Mouse (Mus musculus): Measurements from ENCODE around the gene Nek6. TPM values are rescaled to one million over a fixed set of nuclear protein-coding genes. Genes with fewer than 3 reads are reported as not detected.

Nek6 gene
- polyA plus RNA-seq, 1 experiment: 173 TPM

GRCm38 (mm10) chr2:38591751-38592459 is 80.5 kb downstream of the Nek6 start:
- Histone ChIP-seq H3K4me1 (ENCODE audit: control insufficient read depth, insufficient read depth, insufficient read length, low read length) (peaks cover 2% of the 10 kb centered on the region; the same call in 1 of the 2 replicates), H3K27ac (ENCODE audit: insufficient read depth, low read depth, low read length) (no peak overlapping the region), H3K36me3 (ENCODE audit: control insufficient read depth, insufficient read depth, low read length) (peaks cover 26% of the 10 kb centered on the region), H3K27me3 (ENCODE audit: control insufficient read depth, insufficient read depth, low read length) (no peaks in the 10 kb centered on the region), H3K4me3 (ENCODE audit: low read depth, low read length) (no peak overlapping the region)
- WGBS: 34% methylated on average over 6 of the region's 6 CpGs
- TF ChIP-seq POLR2A (IDR thresholded peaks at IDR 0.05; ENCODE audit: low read depth, low read length) (no peak), CTCF (IDR thresholded peaks at IDR 0.05; ENCODE audit: extremely low read depth, insufficient read length, insufficient replicate concordance, low read depth, low read length) (peak; percentile 30; the same call in 1 of the 2 replicates)

GRCm38 (mm10) chr2:38594874-38595273 is 83.4 kb downstream of the Nek6 start:
- Histone ChIP-seq H3K27me3 (ENCODE audit: control insufficient read depth, insufficient read depth, low read length) (no peaks in the 10 kb centered on the region), H3K27ac (ENCODE audit: insufficient read depth, low read depth, low read length) (no peak overlapping the region), H3K36me3 (ENCODE audit: control insufficient read depth, insufficient read depth, low read length) (peaks cover 11% of the 10 kb centered on the region), H3K4me3 (ENCODE audit: low read depth, low read length) (no peak overlapping the region), H3K4me1 (ENCODE audit: control insufficient read depth, insufficient read depth, insufficient read length, low read length) (peaks cover 2% of the 10 kb centered on the region; the same call in 1 of the 2 replicates)
- 73% methylated on average over 7 of the region's 7 CpGs for WGBS
- TF ChIP-seq POLR2A (IDR thresholded peaks at IDR 0.05; ENCODE audit: low read depth, low read length) (no peak), CTCF (IDR thresholded peaks at IDR 0.05; ENCODE audit: extremely low read depth, insufficient read length, insufficient replicate concordance, low read depth, low read length) (no peak)

- TF ChIP-seq POLR2A (IDR thresholded peaks at IDR 0.05; ENCODE audit: low read depth, low read length): no peak
- no peak for TF ChIP-seq CTCF (IDR thresholded peaks at IDR 0.05; ENCODE audit: extremely low read depth, insufficient read length, insufficient replicate concordance, low read depth, low read length)
- 95% methylated on average over 1 of the region's 1 CpGs for WGBS
- H3K4me1 ChIP-seq (ENCODE audit: control insufficient read depth, insufficient read depth, insufficient read length, low read length): no peaks in the 10 kb centered on the region
- no peaks in the 10 kb centered on the region for H3K27me3 ChIP-seq (ENCODE audit: control insufficient read depth, insufficient read depth, low read length)
- H3K4me3 ChIP-seq (ENCODE audit: low read depth, low read length): no peak overlapping the region
- H3K27ac ChIP-seq (ENCODE audit: insufficient read depth, low read depth, low read length): no peak overlapping the region
- H3K36me3 ChIP-seq (ENCODE audit: control insufficient read depth, insufficient read depth, low read length): peaks cover 9% of the 10 kb centered on the region
These were observed 86.5 kb downstream of the Nek6 start for GRCm38 (mm10) chr2:38597896-38598295.

- WGBS: 91% methylated on average over 2 of the region's 2 CpGs
- Histone ChIP-seq H3K27me3 (ENCODE audit: control insufficient read depth, insufficient read depth, low read length) (no peaks in the 10 kb centered on the region), H3K36me3 (ENCODE audit: control insufficient read depth, insufficient read depth, low read length) (peaks cover 9% of the 10 kb centered on the region), H3K4me1 (ENCODE audit: control insufficient read depth, insufficient read depth, insufficient read length, low read length) (no peaks in the 10 kb centered on the region), H3K27ac (ENCODE audit: insufficient read depth, low read depth, low read length) (no peak overlapping the region), H3K4me3 (ENCODE audit: low read depth, low read length) (no peak overlapping the region)
- no peak for TF ChIP-seq POLR2A (IDR thresholded peaks at IDR 0.05; ENCODE audit: low read depth, low read length)
- TF ChIP-seq CTCF (IDR thresholded peaks at IDR 0.05; ENCODE audit: extremely low read depth, insufficient read length, insufficient replicate concordance, low read depth, low read length): no peak
These were observed 87.0 kb downstream of the Nek6 start for GRCm38 (mm10) chr2:38598395-38598794.

- Histone ChIP-seq H3K4me1 (ENCODE audit: control insufficient read depth, insufficient read depth, insufficient read length, low read length) (no peaks in the 10 kb centered on the region), H3K4me3 (ENCODE audit: low read depth, low read length) (no peak overlapping the region), H3K27ac (ENCODE audit: insufficient read depth, low read depth, low read length) (no peak overlapping the region), H3K27me3 (ENCODE audit: control insufficient read depth, insufficient read depth, low read length) (no peaks in the 10 kb centered on the region), H3K36me3 (ENCODE audit: control insufficient read depth, insufficient read depth, low read length) (peaks cover 10% of the 10 kb centered on the region)
- TF ChIP-seq CTCF (IDR thresholded peaks at IDR 0.05; ENCODE audit: extremely low read depth, insufficient read length, insufficient replicate concordance, low read depth, low read length): no peak
- TF ChIP-seq POLR2A (IDR thresholded peaks at IDR 0.05; ENCODE audit: low read depth, low read length): no peak
These were observed 89.4 kb downstream of the Nek6 start for GRCm38 (mm10) chr2:38600842-38601241.

GRCm38 (mm10) chr2:38607716-38608115 is 96.3 kb downstream of the Nek6 start:
- H3K4me1 ChIP-seq (ENCODE audit: control insufficient read depth, insufficient read depth, insufficient read length, low read length): no peaks in the 10 kb centered on the region
- H3K4me3 ChIP-seq (ENCODE audit: low read depth, low read length): no peak overlapping the region
- WGBS: 72% methylated on average over 1 of the region's 1 CpGs
- no peak overlapping the region for H3K27ac ChIP-seq (ENCODE audit: insufficient read depth, low read depth, low read length)
- H3K36me3 ChIP-seq (ENCODE audit: control insufficient read depth, insufficient read depth, low read length): peaks cover 18% of the 10 kb centered on the region
- H3K27me3 ChIP-seq (ENCODE audit: control insufficient read depth, insufficient read depth, low read length): no peaks in the 10 kb centered on the region
- TF ChIP-seq CTCF (IDR thresholded peaks at IDR 0.05; ENCODE audit: extremely low read depth, insufficient read length, insufficient replicate concordance, low read depth, low read length): no peak
- TF ChIP-seq POLR2A (IDR thresholded peaks at IDR 0.05; ENCODE audit: low read depth, low read length): no peak

- Histone ChIP-seq H3K36me3 (ENCODE audit: control insufficient read depth, insufficient read depth, low read length) (peaks cover 22% of the 10 kb centered on the region), H3K27ac (ENCODE audit: insufficient read depth, low read depth, low read length) (no peak overlapping the region), H3K4me1 (ENCODE audit: control insufficient read depth, insufficient read depth, insufficient read length, low read length) (no peaks in the 10 kb centered on the region), H3K27me3 (ENCODE audit: control insufficient read depth, insufficient read depth, low read length) (no peaks in the 10 kb centered on the region), H3K4me3 (ENCODE audit: low read depth, low read length) (no peak overlapping the region)
- TF ChIP-seq POLR2A (IDR thresholded peaks at IDR 0.05; ENCODE audit: low read depth, low read length): no peak
- no peak for TF ChIP-seq CTCF (IDR thresholded peaks at IDR 0.05; ENCODE audit: extremely low read depth, insufficient read length, insufficient replicate concordance, low read depth, low read length)
- WGBS: 84% methylated on average over 5 of the region's 5 CpGs
These were observed 97.4 kb downstream of the Nek6 start for GRCm38 (mm10) chr2:38608831-38609309.
